Mouse (Mus musculus) heart, embryonic 16.5 days (tissue): ENCODE measurements at regions not wholly inside any gene's neighbourhood (a gene's known extent, or its start where the extent isn't known, plus 50 kb on each side); places are given as distances from the start of the nearest gene placed in this dataset.

Experiments
- ATAC-seq: fragments of 200-750 bp; cut with Nextera tagmentation; replicated peaks from 2 replicates; pipeline ENCODE4 v1.8.0; 2017; ENCODE audit warnings: moderate number of reproducible peaks; ENCODE audit not compliant: insufficient read depth, low FRiP score; ENCODE audit errors: extremely low read depth
- H3K27ac ChIP-seq: fragments of 300-500 bp; sonication (generic); 2 replicates; pipeline ENCODE4 v1.5.1; 2014; ENCODE audit warnings: mild to moderate bottlenecking, low read length, control low read depth, moderate library complexity
- H3K27me3 ChIP-seq: fragments of 300-500 bp; sonication (generic); 2 replicates; pipeline ENCODE4 v1.6.1; 2014; ENCODE audit warnings: low read length, mixed read lengths; ENCODE audit not compliant: control insufficient read depth, insufficient read depth
- H3K36me3 ChIP-seq: fragments of 300-500 bp; sonication (generic); 2 replicates; pipeline ENCODE4 v1.6.1; 2014; ENCODE audit not compliant: control insufficient read depth, insufficient read depth
- H3K4me1 ChIP-seq: fragments of 300-500 bp; sonication (generic); 2 replicates; pipeline ENCODE4 v1.6.1; 2014; ENCODE audit warnings: low read length, mixed read lengths; ENCODE audit not compliant: control insufficient read depth, insufficient read depth
- H3K4me2 ChIP-seq: fragments of 300-500 bp; sonication (generic); 2 replicates; pipeline ENCODE4 v1.6.1; 2014; ENCODE audit warnings: low read depth, mild to moderate bottlenecking, control low read depth, low read length
- H3K4me3 ChIP-seq: fragments of 300-500 bp; sonication (generic); 2 replicates; pipeline ENCODE4 v1.5.1; 2014; ENCODE audit warnings: mild to moderate bottlenecking, control low read depth, low read length
- H3K9ac ChIP-seq: fragments of 300-500 bp; sonication (generic); 2 replicates; pipeline ENCODE4 v1.6.1; 2014; ENCODE audit warnings: low read length, control low read depth
- H3K9me3 ChIP-seq: fragments of 300-500 bp; sonication (generic); replicated peaks from 2 replicates; pipeline ENCODE4 v1.6.1; 2016; ENCODE audit warnings: low read length; ENCODE audit not compliant: control insufficient read depth
- WGBS: fragments of 180-500 bp; shearing (Covaris S2); extraction: QIAGEN DNeasy Blood & Tissue Kit; methylation state at CpG from one replicate; pipeline ENCODE4 v1.1.7; 2014; 5-methylcytosine and 5-hydroxymethylcytosine counted together

GRCm38 (mm10) chr3:58153141-58153540, 261.4 kb upstream of the Tsc22d2 start:
- H3K4me1 ChIP-seq, result no peaks in the 10 kb centered on the region
- H3K27me3 ChIP-seq, result no peaks in the 10 kb centered on the region
- no peak overlapping the region for H3K4me3 ChIP-seq
- H3K36me3 ChIP-seq, result no peaks in the 10 kb centered on the region
- peaks cover 5% of the 10 kb centered on the region for H3K9me3 ChIP-seq
- 51% methylated on average over 3 of the region's 3 CpGs for WGBS
- ATAC-seq, result no peak
- no peak overlapping the region for H3K4me2 ChIP-seq
- no peak overlapping the region for H3K27ac ChIP-seq
- H3K9ac ChIP-seq, result no peak overlapping the region

DNA sequence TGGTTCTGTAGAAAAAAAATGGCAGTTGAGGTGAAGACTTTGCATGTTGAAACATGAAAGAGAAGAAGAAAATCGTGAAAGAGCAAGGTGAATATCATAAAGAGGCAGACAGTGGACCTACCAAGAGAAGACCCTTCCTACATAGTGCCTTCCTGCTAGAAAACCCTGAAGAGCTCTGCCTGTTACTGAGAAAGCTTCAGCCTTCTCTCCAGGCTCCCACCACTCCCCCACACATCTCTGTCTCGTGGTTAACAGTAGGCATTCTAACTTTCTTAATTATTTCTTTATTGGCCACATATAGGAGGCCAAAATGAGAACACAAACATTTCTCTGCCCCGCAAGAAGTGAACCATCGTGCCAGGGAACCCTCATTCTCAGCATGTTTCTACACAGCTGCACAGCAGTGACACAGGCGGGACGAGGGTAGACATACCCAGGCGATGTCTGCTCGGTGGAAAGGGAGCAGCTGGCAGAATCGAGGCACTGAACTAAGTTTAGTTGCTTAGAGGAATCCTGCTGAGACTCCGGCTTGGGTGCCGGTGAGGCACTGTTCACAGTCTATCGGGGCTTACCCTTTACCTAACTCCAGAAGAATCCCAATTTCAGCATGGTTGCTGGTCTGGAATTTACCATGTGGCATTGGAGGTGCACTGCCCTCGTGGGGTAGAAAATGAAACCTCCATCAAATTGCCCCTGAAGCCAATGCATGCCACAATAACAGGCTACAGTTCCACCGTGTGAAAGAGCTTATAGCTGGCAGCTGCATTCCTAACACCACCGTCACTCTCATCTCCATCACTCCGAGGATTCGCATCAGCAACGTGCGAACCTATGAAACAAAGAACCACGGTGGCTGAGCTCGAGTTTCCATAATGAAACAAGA, 260.4 kb upstream of the Tsc22d2 start:
- ATAC-seq, result no peak
- Histone ChIP-seq H3K4me2 (no peak overlapping the region), H3K27ac (no peak overlapping the region), H3K4me3 (no peak overlapping the region), H3K36me3 (no peaks in the 10 kb centered on the region), H3K27me3 (no peaks in the 10 kb centered on the region), H3K9me3 (peaks cover 5% of the 10 kb centered on the region), H3K9ac (no peak overlapping the region), H3K4me1 (no peaks in the 10 kb centered on the region)
- WGBS, result 67% methylated on average over 21 of the region's 21 CpGs

DNA sequence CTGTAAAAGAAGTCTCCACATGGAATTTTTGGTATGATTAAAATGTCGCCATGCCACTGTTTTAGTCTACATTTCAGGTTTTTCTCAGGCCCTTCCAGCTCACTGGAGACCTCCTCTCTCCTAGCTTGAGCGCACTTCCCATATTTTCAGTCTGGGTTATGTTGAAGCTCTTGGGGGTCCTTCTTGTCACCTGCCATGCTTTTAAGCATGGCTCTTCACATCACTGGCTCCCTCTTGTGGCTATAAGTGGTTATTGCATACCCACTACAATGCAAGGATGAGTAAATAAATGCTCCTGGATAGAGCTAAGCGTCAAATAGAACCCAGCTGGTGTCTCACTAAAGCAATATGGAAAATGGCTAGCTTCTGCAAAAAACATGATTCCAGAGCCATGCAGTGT, 255.1 kb upstream of the Tsc22d2 start:
- peaks cover 26% of the 10 kb centered on the region for H3K4me1 ChIP-seq
- no peak overlapping the region for H3K4me3 ChIP-seq
- no peak for ATAC-seq
- H3K9ac ChIP-seq, result no peak overlapping the region
- H3K27me3 ChIP-seq, result no peaks in the 10 kb centered on the region
- WGBS, result 68% methylated on average over 3 of the region's 3 CpGs
- H3K9me3 ChIP-seq, result peaks cover 5% of the 10 kb centered on the region
- no peaks in the 10 kb centered on the region for H3K36me3 ChIP-seq
- no peak overlapping the region for H3K4me2 ChIP-seq
- H3K27ac ChIP-seq, result no peak overlapping the region

GRCm38 (mm10) chr3:58162238-58162637, 252.3 kb upstream of the Tsc22d2 start:
- Histone ChIP-seq H3K36me3 (no peaks in the 10 kb centered on the region), H3K9me3 (no peaks in the 10 kb centered on the region), H3K4me2 (peak overlapping the region; percentile 13; the same call in 1 of the 2 replicates), H3K27ac (peak overlapping the region; percentile 52), H3K27me3 (no peaks in the 10 kb centered on the region), H3K4me3 (no peak overlapping the region), H3K4me1 (peaks cover 44% of the 10 kb centered on the region), H3K9ac (peak overlapping the region; percentile 13; the same call in 1 of the 2 replicates)
- 20% methylated on average over 10 of the region's 10 CpGs for WGBS
- ATAC-seq, result peak; percentile 60

GRCm38 (mm10) chr3:58163806-58164205, 250.7 kb upstream of the Tsc22d2 start:
- Histone ChIP-seq H3K9me3 (no peaks in the 10 kb centered on the region), H3K4me3 (no peak overlapping the region), H3K27ac (no peak overlapping the region), H3K36me3 (no peaks in the 10 kb centered on the region), H3K4me1 (peaks cover 45% of the 10 kb centered on the region), H3K4me2 (peak overlapping the region; percentile 38; the same call in 1 of the 2 replicates), H3K27me3 (no peaks in the 10 kb centered on the region), H3K9ac (peak overlapping the region; percentile 49; the same call in 1 of the 2 replicates)
- ATAC-seq, result no peak
- WGBS, result 8% methylated on average over 10 of the region's 10 CpGs

- Histone ChIP-seq H3K27me3 (no peaks in the 10 kb centered on the region), H3K4me3 (no peak overlapping the region), H3K9ac (no peak overlapping the region), H3K4me2 (peak overlapping the region; percentile 10; the same call in 1 of the 2 replicates), H3K9me3 (no peaks in the 10 kb centered on the region), H3K27ac (peak overlapping the region; percentile 88), H3K36me3 (no peaks in the 10 kb centered on the region), H3K4me1 (peaks cover 40% of the 10 kb centered on the region)
- peak; percentile 85 for ATAC-seq
- 12% methylated on average over 2 of the region's 2 CpGs for WGBS
Observed at GRCm38 (mm10) chr3:58166628-58167027, 247.9 kb upstream of the Tsc22d2 start.

- 29% methylated on average over 3 of the region's 3 CpGs for WGBS
- Histone ChIP-seq H3K27me3 (no peaks in the 10 kb centered on the region), H3K4me1 (peaks cover 35% of the 10 kb centered on the region), H3K9ac (no peak overlapping the region), H3K36me3 (no peaks in the 10 kb centered on the region), H3K4me3 (no peak overlapping the region), H3K9me3 (no peaks in the 10 kb centered on the region), H3K27ac (peak overlapping the region; percentile 88), H3K4me2 (no peak overlapping the region)
- ATAC-seq, result no peak
Observed at GRCm38 (mm10) chr3:58167121-58167520, 247.4 kb upstream of the Tsc22d2 start.

DNA sequence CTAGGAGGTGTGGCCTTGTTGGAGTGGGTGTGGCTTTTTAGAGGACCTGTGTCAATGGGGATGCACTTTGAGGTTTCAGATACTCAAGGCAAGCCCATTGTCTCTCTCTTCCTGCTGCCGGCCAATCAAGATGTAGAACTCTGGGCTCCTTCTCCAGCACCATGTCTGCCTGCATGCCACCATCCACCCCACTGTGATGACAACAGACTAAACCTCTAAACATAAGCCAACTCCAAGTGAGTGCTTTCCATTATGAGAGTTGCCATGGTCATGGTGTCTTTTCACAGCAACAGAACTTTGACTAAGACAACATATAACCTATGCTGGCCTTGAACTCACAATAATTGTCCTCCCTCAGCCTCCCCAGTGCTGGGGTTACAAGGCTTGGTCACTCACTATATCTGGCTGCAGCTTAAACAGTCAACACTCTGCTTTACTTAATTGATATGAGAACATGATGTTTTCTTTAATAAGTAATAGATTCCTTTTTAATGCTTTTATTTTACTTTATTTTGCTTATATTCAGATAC, 246.7 kb upstream of the Tsc22d2 start:
- no peak overlapping the region for H3K27ac ChIP-seq
- 100% methylated on average over 1 of the region's 1 CpGs for WGBS
- no peak overlapping the region for H3K9ac ChIP-seq
- no peaks in the 10 kb centered on the region for H3K36me3 ChIP-seq
- H3K4me1 ChIP-seq, result peaks cover 30% of the 10 kb centered on the region
- no peak overlapping the region for H3K4me2 ChIP-seq
- no peak overlapping the region for H3K4me3 ChIP-seq
- ATAC-seq, result no peak
- no peaks in the 10 kb centered on the region for H3K27me3 ChIP-seq
- H3K9me3 ChIP-seq, result no peaks in the 10 kb centered on the region

GRCm38 (mm10) chr3:58168522-58169185, 245.9 kb upstream of the Tsc22d2 start:
- Histone ChIP-seq H3K9me3 (no peaks in the 10 kb centered on the region), H3K9ac (peak overlapping the region; percentile 46; the same call in 1 of the 2 replicates), H3K4me1 (peaks cover 24% of the 10 kb centered on the region), H3K4me2 (no peak overlapping the region), H3K4me3 (no peak overlapping the region), H3K27ac (peak overlapping the region; percentile 53), H3K27me3 (no peaks in the 10 kb centered on the region), H3K36me3 (no peaks in the 10 kb centered on the region)
- WGBS, result 63% methylated on average over 14 of the region's 14 CpGs
- no peak for ATAC-seq
